In genomic region chr9:107490146-107490545, GRCm38 (mm10) we compare ENCODE assay signal across 22 mouse cellular contexts. TPM values are rescaled to one million over a fixed set of nuclear protein-coding genes. Genes with fewer than 3 reads are reported as not detected.
DNase-seq lines count a peak whose midpoint lies in the region; ATAC-seq and TF ChIP-seq lines count a peak whose summit lies in the region.
"Had no signal": no experiment of that assay in that cellular context is flagged by ENCODE, and none has a peak within 500 bp of the region (broad histone marks: within the 10 kb centered on the region; RNA-seq: fewer than 3 reads in every experiment).

No protein-coding gene starts in this region.

- no peaks in the 10 kb centered on the region for H3K27me3 ChIP-seq in forebrain, embryonic 11.5 days (ENCODE audit: control insufficient read depth, insufficient read depth, low read length)
- no peaks in the 10 kb centered on the region for H3K27me3 ChIP-seq in forebrain, embryonic 14.5 days (replicated peaks; ENCODE audit: control insufficient read depth, insufficient read depth, low read length)
- no peaks in the 10 kb centered on the region for H3K27me3 ChIP-seq in limb, embryonic 14.5 days (ENCODE audit: control insufficient read depth, insufficient read depth, low read length)
- no peaks in the 10 kb centered on the region for H3K27me3 ChIP-seq in liver, embryonic 16.5 days (ENCODE audit: control insufficient read depth, insufficient read depth, low read depth, low read length)
- H3K27me3 ChIP-seq: neural tube, embryonic 15.5 days had no signal

- no peak overlapping the region for H3K4me2 ChIP-seq in forebrain, embryonic 11.5 days (ENCODE audit: low read depth, low read length, severe bottlenecking)
- no peak overlapping the region for H3K4me2 ChIP-seq in forebrain, embryonic 14.5 days (ENCODE audit: low read length)
- H3K4me2 ChIP-seq in limb, embryonic 14.5 days (replicated peaks; ENCODE audit: low read depth, low read length, severe bottlenecking): no peak overlapping the region
- H3K4me2 ChIP-seq in liver, embryonic 16.5 days (ENCODE audit: low read depth, low read length): peak overlapping the region; percentile 3; the same call in 1 of the 2 replicates
- H3K4me2 ChIP-seq: forebrain, embryonic 13.5 days; heart, embryonic 15.5 days; midbrain, embryonic 12.5 days; neural tube, embryonic 15.5 days had no signal

- H3K4me3 ChIP-seq in forebrain, embryonic 11.5 days (ENCODE audit: low read depth, low read length): peak overlapping the region; percentile 9; the same call in 1 of the 2 replicates
- no peak overlapping the region for H3K4me3 ChIP-seq in forebrain, embryonic 14.5 days (ENCODE audit: low read depth, low read length)
- H3K4me3 ChIP-seq in limb, embryonic 14.5 days (replicated peaks; ENCODE audit: low read length): no peak overlapping the region
- H3K4me3 ChIP-seq in liver, embryonic 16.5 days (ENCODE audit: low read depth, low read length): peak overlapping the region; percentile 10; the same call in 1 of the 2 replicates
- H3K4me3 ChIP-seq: forebrain, embryonic 13.5 days; heart, embryonic 15.5 days; midbrain, embryonic 12.5 days; myocyte; neural tube, embryonic 15.5 days had no signal

- no peak for ATAC-seq in forebrain, embryonic 11.5 days (replicated peaks; ENCODE audit: low FRiP score)
- no peak for ATAC-seq in forebrain, embryonic 14.5 days
- ATAC-seq in limb, embryonic 14.5 days (ENCODE audit: low FRiP score, low read depth): 0 out of 2 replicates have a peak, but pooled peaks have one; percentile 12
- ATAC-seq in liver, embryonic 16.5 days (ENCODE audit: low read depth): peak; percentile 45; the same call in 1 of the 2 replicates
- ATAC-seq: forebrain, embryonic 13.5 days; hindbrain, embryonic 16.5 days had no signal

- no peak overlapping the region for H3K27ac ChIP-seq in forebrain, embryonic 11.5 days (ENCODE audit: low read depth, low read length)
- no peak overlapping the region for H3K27ac ChIP-seq in forebrain, embryonic 14.5 days (ENCODE audit: low read depth, low read length)
- no peak overlapping the region for H3K27ac ChIP-seq in limb, embryonic 14.5 days (replicated peaks; ENCODE audit: low read depth, low read length)
- no peak overlapping the region for H3K27ac ChIP-seq in liver, embryonic 16.5 days (ENCODE audit: low read length)
- H3K27ac ChIP-seq: forebrain, embryonic 13.5 days; heart, embryonic 15.5 days; midbrain, embryonic 12.5 days; neural tube, embryonic 15.5 days had no signal

- peaks cover 15% of the 10 kb centered on the region for H3K4me1 ChIP-seq in forebrain, embryonic 11.5 days (replicated peaks; ENCODE audit: control insufficient read depth, insufficient read depth, low read length)
- peaks cover 22% of the 10 kb centered on the region for H3K4me1 ChIP-seq in forebrain, embryonic 14.5 days (ENCODE audit: control insufficient read depth, insufficient read depth, low read length)
- H3K4me1 ChIP-seq in limb, embryonic 14.5 days (ENCODE audit: control insufficient read depth, insufficient read depth, low read length): 0 out of 2 replicates have a peak, but pooled peaks cover 5% of the 10 kb centered on the region
- H3K4me1 ChIP-seq in liver, embryonic 16.5 days (ENCODE audit: control insufficient read depth, low read depth, low read length): peaks cover 9% of the 10 kb centered on the region
- H3K4me1 ChIP-seq: heart, embryonic 15.5 days had no signal

- TF ChIP-seq POLR2A in limb, embryonic 14.5 days (IDR thresholded peaks at IDR 0.05; ENCODE audit: borderline replicate concordance, extremely low read depth, insufficient read depth, insufficient read length): no peak

- DNase-seq in forebrain, embryonic 11.5 days (ENCODE audit: low spot score): no peak
- DNase-seq in forebrain, embryonic 14.5 days (ENCODE audit: low spot score): no peak
- DNase-seq in kidney, postnatal 10 days: peak; percentile 45
- DNase-seq in kidney, adult 9 months: no peak
- peak; percentile 51 for DNase-seq in limb, embryonic 14.5 days (ENCODE audit: low spot score)
- DNase-seq in layer of hippocampus, postnatal 36 days: no peak
- DNase-seq in spleen, postnatal 4 days (ENCODE audit: low spot score in 2 of 2): no peak
- DNase-seq: adrenal gland, postnatal 10 days; cerebellum, adult 2 months; kidney, adult 2 months; kidney, postnatal 36 days; lung, adult 18-20 months; lung, postnatal 36 days; right cerebral cortex, postnatal 25 days; thymus, postnatal 36 days had no signal

- WGBS in forebrain, embryonic 11.5 days: 62% methylated on average over 8 of the region's 8 CpGs
- 40% methylated on average over 8 of the region's 8 CpGs for WGBS in forebrain, embryonic 14.5 days
- 22% methylated on average over 8 of the region's 8 CpGs for WGBS in limb, embryonic 14.5 days
- WGBS in liver, embryonic 16.5 days (ENCODE audit: insufficient replicate concordance): 49% methylated on average over 8 of the region's 8 CpGs

- no peak overlapping the region for H3K9ac ChIP-seq in forebrain, embryonic 11.5 days (ENCODE audit: low read length)
- no peak overlapping the region for H3K9ac ChIP-seq in forebrain, embryonic 14.5 days (ENCODE audit: low read length)
- H3K9ac ChIP-seq in limb, embryonic 14.5 days (ENCODE audit: low read depth, low read length, severe bottlenecking): no peak overlapping the region
- no peak overlapping the region for H3K9ac ChIP-seq in liver, embryonic 16.5 days (ENCODE audit: low read depth, low read length)
- H3K9ac ChIP-seq: forebrain, embryonic 13.5 days; heart, embryonic 15.5 days; midbrain, embryonic 12.5 days; neural tube, embryonic 15.5 days had no signal

- H3K36me3 ChIP-seq in forebrain, embryonic 11.5 days (ENCODE audit: control insufficient read depth, insufficient read depth, low read length): no peaks in the 10 kb centered on the region
- no peaks in the 10 kb centered on the region for H3K36me3 ChIP-seq in forebrain, embryonic 14.5 days (ENCODE audit: control insufficient read depth, insufficient read depth, low read length)
- H3K36me3 ChIP-seq in limb, embryonic 14.5 days (ENCODE audit: control insufficient read depth, insufficient read depth, low read length): no peaks in the 10 kb centered on the region
- H3K36me3 ChIP-seq in liver, embryonic 16.5 days (ENCODE audit: control insufficient read depth, insufficient read depth): no peaks in the 10 kb centered on the region
- H3K36me3 ChIP-seq: heart, embryonic 15.5 days; midbrain, embryonic 12.5 days; neural tube, embryonic 15.5 days had no signal

- H3K9me3 ChIP-seq in forebrain, embryonic 11.5 days (ENCODE audit: control insufficient read depth, low read length): no peaks in the 10 kb centered on the region
- no peaks in the 10 kb centered on the region for H3K9me3 ChIP-seq in forebrain, embryonic 14.5 days (replicated peaks; ENCODE audit: control insufficient read depth, low read length)
- no peaks in the 10 kb centered on the region for H3K9me3 ChIP-seq in limb, embryonic 14.5 days (ENCODE audit: control insufficient read depth, low read length)
- no peaks in the 10 kb centered on the region for H3K9me3 ChIP-seq in liver, embryonic 16.5 days (replicated peaks; ENCODE audit: control insufficient read depth, low read length)
- H3K9me3 ChIP-seq: forebrain, embryonic 13.5 days; heart, embryonic 15.5 days; midbrain, embryonic 12.5 days; neural tube, embryonic 15.5 days had no signal

RNA-seq across cellular contexts. Expression of gene Tmem115, which starts 43.6 kb away (rescaled TPM):
- polyA plus RNA-seq in forebrain, embryonic 11.5 days (2014; fragmentation: Nextera tagmentation; extraction: Ambion mirVana): 40.2 and 43.7 TPM in 2 replicates
- polyA plus RNA-seq in forebrain, embryonic 14.5 days (2014; fragmentation: Nextera tagmentation; extraction: Ambion mirVana): 44.4 and 53.4 TPM in 2 replicates
- 34.9 and 41.3 TPM in 2 replicates for polyA plus RNA-seq in limb, embryonic 14.5 days (2012; rRNA removed)
- polyA plus RNA-seq in limb, embryonic 14.5 days (2014; fragmentation: Nextera tagmentation; extraction: Ambion mirVana): 54.1 and 58.8 TPM in 2 replicates
- 14.3 and 14.7 TPM in 2 replicates for polyA plus RNA-seq in liver, embryonic 16.5 days (2015; fragmentation: Nextera tagmentation; extraction: Ambion mirVana)
- 10 to 100 TPM; 34.6 to 35.0 TPM for total RNA-seq in layer of hippocampus, postnatal 36 days (2021)

RNA-seq across cellular contexts. Expression of gene Cyb561d2, which starts 51.8 kb away (rescaled TPM):
- 14.3 and 18.7 TPM in 2 replicates for polyA plus RNA-seq in forebrain, embryonic 11.5 days (2014; fragmentation: Nextera tagmentation; extraction: Ambion mirVana)
- 33.1 and 38.0 TPM in 2 replicates for polyA plus RNA-seq in forebrain, embryonic 14.5 days (2014; fragmentation: Nextera tagmentation; extraction: Ambion mirVana)
- 19.8 and 27.2 TPM in 2 replicates for polyA plus RNA-seq in limb, embryonic 14.5 days (2012; rRNA removed)
- polyA plus RNA-seq in limb, embryonic 14.5 days (2014; fragmentation: Nextera tagmentation; extraction: Ambion mirVana): 21.4 and 25.9 TPM in 2 replicates
- 10.6 and 11.2 TPM in 2 replicates for polyA plus RNA-seq in liver, embryonic 16.5 days (2015; fragmentation: Nextera tagmentation; extraction: Ambion mirVana)
- 10 to 100 TPM; 15.1 to 18.2 TPM for total RNA-seq in layer of hippocampus, postnatal 36 days (2021)

RNA-seq across cellular contexts. Expression of gene Nprl2, which starts 51.9 kb away (rescaled TPM):
- 40.7 and 43.7 TPM in 2 replicates for polyA plus RNA-seq in forebrain, embryonic 11.5 days (2014; fragmentation: Nextera tagmentation; extraction: Ambion mirVana)
- 83.2 and 83.8 TPM in 2 replicates for polyA plus RNA-seq in forebrain, embryonic 14.5 days (2014; fragmentation: Nextera tagmentation; extraction: Ambion mirVana)
- polyA plus RNA-seq in limb, embryonic 14.5 days (2012; rRNA removed): 52.7 and 59.2 TPM in 2 replicates
- 37.6 and 38.6 TPM in 2 replicates for polyA plus RNA-seq in limb, embryonic 14.5 days (2014; fragmentation: Nextera tagmentation; extraction: Ambion mirVana)
- polyA plus RNA-seq in liver, embryonic 16.5 days (2015; fragmentation: Nextera tagmentation; extraction: Ambion mirVana): 12.1 and 12.5 TPM in 2 replicates
- 10 to 100 TPM; 39.7 to 47.9 TPM for total RNA-seq in layer of hippocampus, postnatal 36 days (2021)

RNA-seq across cellular contexts. Expression of gene Zmynd10, which starts 57.0 kb away (rescaled TPM):
- 1.1 and 2.3 TPM in 2 replicates for polyA plus RNA-seq in forebrain, embryonic 11.5 days (2014; fragmentation: Nextera tagmentation; extraction: Ambion mirVana)
- polyA plus RNA-seq in forebrain, embryonic 14.5 days (2014; fragmentation: Nextera tagmentation; extraction: Ambion mirVana): 4.3 and 4.6 TPM in 2 replicates
- 0.76 and 1.4 TPM in 2 replicates for polyA plus RNA-seq in limb, embryonic 14.5 days (2012; rRNA removed)
- 1.2 TPM in 1 of 2 replicates, not detected in the other for polyA plus RNA-seq in limb, embryonic 14.5 days (2014; fragmentation: Nextera tagmentation; extraction: Ambion mirVana)
- polyA plus RNA-seq in liver, embryonic 16.5 days (2015; fragmentation: Nextera tagmentation; extraction: Ambion mirVana): 1.7 and 2.4 TPM in 2 replicates
- 1 to 10 TPM; 3.4 to 4.3 TPM for total RNA-seq in layer of hippocampus, postnatal 36 days (2021)
- total RNA-seq: adrenal gland, postnatal 10 days had no signal

Comparison
In these comparisons a context has a peak if more than half of its experiments do, and no peak if none do; other contexts are left out.
1. DNase-seq: peak in kidney, postnatal 10 days (single experiment) and limb, embryonic 14.5 days (single experiment); none in forebrain, embryonic 11.5 days (single experiment), forebrain, embryonic 14.5 days (single experiment), kidney, adult 9 months (single experiment), layer of hippocampus, postnatal 36 days (0 of 2) and spleen, postnatal 4 days (0 of 2).
2. H3K4me3 ChIP-seq: peak in forebrain, embryonic 11.5 days (single experiment) and liver, embryonic 16.5 days (single experiment); none in forebrain, embryonic 14.5 days (single experiment) and limb, embryonic 14.5 days (single experiment).
3. ATAC-seq: peak in limb, embryonic 14.5 days (single experiment) and liver, embryonic 16.5 days (single experiment); none in forebrain, embryonic 11.5 days (single experiment) and forebrain, embryonic 14.5 days (single experiment).